Mouse (Mus musculus) layer of hippocampus, adult 9-11 months (tissue): ENCODE data around the gene Olfr643.
"Not testable (repeated sequence)": the region's sequence is repeated elsewhere in the genome, so short reads cannot be mapped to it uniquely, and the experiment has no call there.

Experiments
- DNase-seq: peaks from one replicate; pipeline ENCODE4 v3.0.0; 2022

Olfr643 gene

DNA sequence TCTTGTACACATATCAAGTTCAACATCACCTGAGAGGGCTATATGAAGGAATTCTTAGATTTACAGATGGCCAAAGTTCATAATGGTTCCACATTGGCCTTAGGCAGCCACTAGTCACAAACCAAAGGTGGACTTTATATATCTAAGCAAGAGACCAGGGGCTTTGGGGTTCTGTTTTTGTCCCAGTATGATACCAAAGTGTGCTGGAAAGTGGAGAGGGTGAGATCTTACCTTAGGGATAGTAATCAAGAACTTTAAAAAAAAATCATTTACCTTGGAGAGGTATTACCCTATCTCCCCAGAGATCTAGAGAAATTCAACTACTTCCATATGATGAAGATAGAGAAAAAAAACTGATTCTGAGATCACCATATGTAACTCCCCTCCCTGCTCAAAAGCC lies 120.0 kb downstream of the Olfr643 start, which contains the start of gene Olfr639:
Olfr639 (minus strand) TSS at position 101 of the 400 bp plus-strand sequence.
- DNase-seq, result no peak

DNA sequence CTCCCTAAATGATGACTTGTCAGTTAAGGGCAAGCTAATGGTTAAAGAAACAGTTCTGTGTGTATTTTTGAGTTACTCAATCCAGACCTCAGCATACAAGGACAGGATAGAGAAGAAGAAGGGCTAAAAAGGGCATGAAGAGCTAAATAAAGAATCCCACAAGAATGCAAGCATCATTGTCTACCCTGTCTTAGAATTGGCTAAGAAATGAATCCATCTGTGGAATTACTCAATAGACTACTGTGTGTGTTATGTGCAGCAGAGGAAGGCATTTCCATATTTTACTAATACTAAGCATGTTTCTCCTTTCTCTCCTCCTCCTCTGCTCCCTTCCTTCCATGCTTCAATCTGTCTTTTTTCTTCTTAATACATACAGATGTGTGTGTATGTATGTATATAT lies 138.1 kb downstream of the Olfr643 start:
- no peak for DNase-seq

DNA sequence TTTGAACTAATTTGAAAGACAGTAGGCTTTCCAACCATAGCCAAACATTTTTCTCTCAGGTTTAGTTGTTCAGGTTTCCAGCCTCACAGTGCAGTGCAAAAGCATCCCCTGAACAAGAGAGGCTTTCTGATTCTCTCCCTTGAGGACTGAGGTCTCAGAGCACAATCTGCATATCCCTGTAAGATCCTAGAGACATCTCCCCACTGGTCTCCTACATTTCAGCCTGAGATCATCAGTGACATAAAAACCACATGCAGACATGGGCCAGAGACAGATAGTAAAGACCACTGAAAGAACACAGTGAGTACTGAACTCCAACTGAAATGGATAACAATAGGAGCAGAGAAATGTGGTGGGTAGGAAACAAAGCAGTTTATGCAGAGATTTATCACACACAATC lies 138.8 kb downstream of the Olfr643 start, which contains the start of gene Olfr638:
Olfr638 (plus strand) TSS at position 301 of the 400 bp plus-strand sequence.
- no peak for DNase-seq

DNA sequence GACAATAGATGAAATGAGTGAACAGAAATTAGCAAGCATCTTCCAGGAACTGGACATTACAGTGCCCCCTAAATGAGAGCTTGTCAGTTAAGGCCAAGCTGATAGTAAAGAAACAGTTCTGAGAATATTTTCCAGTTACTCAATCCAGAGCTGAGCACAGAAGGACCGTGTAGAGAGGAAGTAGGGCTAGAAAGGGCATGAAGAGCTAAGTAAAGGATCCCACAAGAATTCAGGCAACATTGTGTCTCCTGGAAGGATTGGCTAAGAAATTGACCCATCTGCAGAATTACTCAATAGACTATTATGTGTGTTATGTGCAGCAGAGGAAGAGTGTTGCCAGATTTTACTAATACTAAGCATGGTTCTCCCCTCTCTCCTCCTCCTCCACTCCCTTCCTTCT lies 165.4 kb downstream of the Olfr643 start:
- no peak for DNase-seq

DNA sequence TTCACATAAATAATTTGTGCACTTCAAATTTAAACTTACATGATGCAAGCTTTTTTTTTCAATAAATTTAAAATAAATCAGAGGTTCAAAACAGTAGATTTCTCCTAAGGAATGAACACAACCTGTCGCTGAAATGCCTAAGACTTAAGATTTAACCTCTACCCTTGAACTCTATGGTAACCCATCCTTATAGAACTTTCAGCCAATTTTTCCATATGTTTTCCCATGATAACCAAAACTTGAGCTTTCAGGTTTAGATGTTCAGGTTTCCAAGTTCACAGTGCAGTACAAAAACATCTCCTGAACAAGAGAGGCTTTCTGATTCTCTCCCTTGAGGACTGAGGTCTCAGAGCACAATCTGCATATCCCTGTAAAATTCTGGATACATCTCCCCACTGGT lies 166.4 kb downstream of the Olfr643 start, which contains the start of gene Olfr635:
Olfr635 (plus strand) TSS at position 301 of the 400 bp plus-strand sequence.
- DNase-seq, result no peak

DNA sequence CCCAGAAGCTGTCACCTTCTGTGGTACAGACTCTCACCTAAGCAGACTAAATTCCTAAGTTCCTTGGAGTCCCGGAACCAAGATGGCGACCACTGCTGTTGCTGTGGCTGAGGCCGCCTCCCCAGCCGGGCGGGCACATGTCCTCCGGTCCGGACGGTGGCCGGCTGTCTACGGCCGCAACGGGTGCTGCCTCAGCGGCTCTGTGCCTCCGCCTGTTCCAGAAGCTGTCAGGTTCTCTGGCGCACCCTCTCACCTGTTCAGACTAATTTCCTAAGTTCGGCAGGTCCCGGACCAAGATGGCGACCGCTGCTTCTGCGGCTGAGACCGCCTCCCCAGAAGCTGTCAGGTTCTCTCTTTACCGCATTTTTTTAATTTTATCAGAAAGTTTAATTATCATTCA lies 170.3 kb downstream of the Olfr643 start:
- not testable (repeated sequence) for DNase-seq
